Mouse (Mus musculus) lung, postnatal 0 days (tissue): ENCODE data around the gene Ttc30a1. TPM values are rescaled to one million over a fixed set of nuclear protein-coding genes. Genes with fewer than 3 reads are reported as not detected.
"Not testable (repeated sequence)": the region's sequence is repeated elsewhere in the genome, so short reads cannot be mapped to it uniquely, and the experiment has no call there.

Experiments
- ATAC-seq: fragments of 200-750 bp; cut with Nextera tagmentation; 2 replicates; pipeline ENCODE4 v1.8.0; 2017; ENCODE audit warnings: moderate library complexity
- DNase-seq: peaks from one replicate; pipeline ENCODE4 v3.0.0-alpha.2; 2016; ENCODE audit warnings: low spot score
- H3K27ac ChIP-seq: fragments of 300-500 bp; sonication (generic); 2 replicates; pipeline ENCODE4 v1.5.1; 2014; ENCODE audit warnings: antibody characterized with exemption, mild to moderate bottlenecking, low read length, mixed read lengths
- H3K27me3 ChIP-seq: fragments of 300-500 bp; sonication (generic); replicated peaks from 2 replicates; pipeline ENCODE4 v1.6.1; 2014; ENCODE audit warnings: low read length, mixed read lengths; ENCODE audit not compliant: insufficient read depth
- H3K36me3 ChIP-seq: fragments of 300-500 bp; sonication (generic); 2 replicates; pipeline ENCODE4 v1.6.1; 2014; ENCODE audit warnings: low read length, mixed read lengths; ENCODE audit not compliant: insufficient read depth
- H3K4me1 ChIP-seq: fragments of 300-500 bp; sonication (generic); 2 replicates; pipeline ENCODE4 v1.6.1; 2014; ENCODE audit warnings: antibody characterized with exemption, low read depth, low read length, mixed read lengths; ENCODE audit not compliant: insufficient read depth
- H3K4me2 ChIP-seq: fragments of 300-500 bp; sonication (generic); replicated peaks from 2 replicates; pipeline ENCODE4 v1.6.1; 2014; ENCODE audit warnings: low read depth, mild to moderate bottlenecking, low read length, moderate library complexity, mixed read lengths
- H3K4me3 ChIP-seq: fragments of 300-500 bp; sonication (generic); 2 replicates; pipeline ENCODE4 v1.5.1; 2014; ENCODE audit warnings: low read depth, low read length
- H3K9ac ChIP-seq: fragments of 300-500 bp; sonication (generic); replicated peaks from 2 replicates; pipeline ENCODE4 v1.6.1; 2014; ENCODE audit warnings: low read depth, mild to moderate bottlenecking
- H3K9me3 ChIP-seq: fragments of 300-500 bp; sonication (generic); 2 replicates; pipeline ENCODE4 v1.6.1; 2016; ENCODE audit warnings: low read length, mixed read lengths
- CTCF ChIP-seq: IDR thresholded peaks from 2 replicates; pipeline ENCODE4 v1.5.1; 2016; ENCODE audit warnings: antibody characterized with exemption, mild to moderate bottlenecking
- EP300 ChIP-seq: IDR thresholded peaks from 2 replicates; pipeline ENCODE4 v1.6.1; 2016; ENCODE audit warnings: antibody characterized with exemption, mild to moderate bottlenecking, control low read depth
- WGBS: fragments of 180-500 bp; shearing (Covaris S2); extraction: QIAGEN DNeasy Blood & Tissue Kit; methylation state at CpG from one replicate; pipeline ENCODE4 v1.1.7; 2014; 5-methylcytosine and 5-hydroxymethylcytosine counted together
- polyA plus RNA-seq: library from polyadenylated mRNA; unstranded; fragments of >200 nt; fragmentation: Nextera tagmentation; extraction: Ambion mirVana; gene quantifications from 2 replicates; pipeline ENCODE4 v1.2.1, GENCODE M21; 2015

Ttc30a1 gene
- polyA plus RNA-seq, 1 experiment from 2014 or later: 2.8 TPM

DNA sequence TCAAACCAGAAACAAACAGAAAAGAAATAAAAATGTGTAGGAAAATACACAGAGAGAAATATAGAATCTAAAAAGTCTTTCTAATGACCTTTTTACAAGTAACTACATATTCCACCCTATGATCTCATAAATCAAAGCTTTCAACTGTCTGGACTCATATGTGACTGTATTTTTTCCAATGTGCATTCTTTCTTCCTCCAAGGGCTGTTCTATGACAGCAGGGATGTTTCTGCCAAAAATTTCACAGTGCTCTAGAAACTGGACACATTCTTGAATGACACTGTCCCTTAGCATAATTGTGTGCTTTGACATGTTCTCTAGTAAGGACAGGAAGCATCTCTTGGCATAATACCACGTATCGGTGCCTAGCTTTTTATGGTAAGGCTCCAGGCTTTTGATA, 5.7 kb downstream of the Ttc30a1 start:
- H3K4me1 ChIP-seq, H3K4me2 ChIP-seq, H3K36me3 ChIP-seq, H3K9ac ChIP-seq, H3K9me3 ChIP-seq, H3K27ac ChIP-seq, H3K27me3 ChIP-seq, H3K4me3 ChIP-seq: not testable (repeated sequence)
- 55% methylated on average over 2 of the region's 2 CpGs for WGBS
- ATAC-seq: peak; percentile 74
- TF ChIP-seq EP300: peak; percentile 27; the same call in 1 of the 2 replicates
- peak; percentile 80 for DNase-seq

DNA sequence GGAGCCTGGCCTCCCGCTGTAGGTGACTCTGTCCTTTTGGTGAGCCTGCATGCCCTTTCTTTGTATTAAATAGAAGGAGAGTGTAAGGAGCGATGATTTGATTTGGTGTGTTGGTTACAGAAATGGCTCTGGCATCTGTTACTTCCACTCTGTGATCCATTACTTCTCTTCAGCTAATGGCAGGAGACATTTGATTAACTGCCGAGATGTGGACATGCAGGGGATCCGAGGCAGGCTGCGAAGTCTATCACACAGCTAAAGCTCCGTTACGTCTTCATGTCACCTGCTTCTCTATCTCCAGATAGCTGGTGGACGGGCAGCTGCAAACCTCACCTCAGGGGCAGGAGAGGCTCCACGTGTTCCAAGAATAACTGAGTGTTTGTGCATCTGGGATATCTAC, 7.6 kb downstream of the Ttc30a1 start:
- no peak for TF ChIP-seq CTCF
- no peak for TF ChIP-seq EP300
- Histone ChIP-seq H3K4me3 (no peak overlapping the region), H3K27me3 (no peaks in the 10 kb centered on the region), H3K9ac (no peak overlapping the region), H3K27ac (no peak overlapping the region), H3K4me1 (no peaks in the 10 kb centered on the region), H3K4me2 (no peak overlapping the region), H3K9me3 (no peaks in the 10 kb centered on the region), H3K36me3 (no peaks in the 10 kb centered on the region)
- WGBS: 66% methylated on average over 9 of the region's 9 CpGs
- no peak for ATAC-seq
- DNase-seq: no peak

DNA sequence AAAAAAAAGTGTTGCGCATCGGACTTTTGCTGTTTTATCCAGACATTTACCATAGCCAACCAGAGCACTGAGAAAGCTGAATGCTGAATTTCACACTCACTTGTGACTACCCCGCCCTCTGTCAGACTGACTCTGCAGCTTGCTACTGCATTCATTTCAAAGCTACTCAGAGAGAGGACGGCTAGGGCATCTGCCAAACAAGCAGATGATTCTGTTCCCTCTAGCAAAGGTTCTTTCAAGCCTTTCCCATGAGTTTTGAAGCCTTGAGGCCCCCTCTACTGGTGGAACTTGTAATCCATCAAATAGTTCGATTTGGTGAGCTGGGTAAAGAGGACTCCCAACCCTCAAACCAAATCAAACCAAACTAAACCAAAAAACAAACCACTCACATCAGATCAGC, 16.8 kb downstream of the Ttc30a1 start:
- peak; percentile 87 for DNase-seq
- Histone ChIP-seq H3K36me3 (no peaks in the 10 kb centered on the region), H3K4me3 (no peak overlapping the region), H3K4me2 (peak overlapping the region; percentile 47), H3K9me3 (no peaks in the 10 kb centered on the region), H3K9ac (no peak overlapping the region), H3K4me1 (peaks cover 8% of the 10 kb centered on the region), H3K27me3 (no peaks in the 10 kb centered on the region), H3K27ac (peak overlapping the region; percentile 47; the same call in 1 of the 2 replicates)
- no peak for TF ChIP-seq EP300
- TF ChIP-seq CTCF: peak; percentile 73
- peak; percentile 56 for ATAC-seq
- WGBS: 14% methylated on average over 5 of the region's 5 CpGs

DNA sequence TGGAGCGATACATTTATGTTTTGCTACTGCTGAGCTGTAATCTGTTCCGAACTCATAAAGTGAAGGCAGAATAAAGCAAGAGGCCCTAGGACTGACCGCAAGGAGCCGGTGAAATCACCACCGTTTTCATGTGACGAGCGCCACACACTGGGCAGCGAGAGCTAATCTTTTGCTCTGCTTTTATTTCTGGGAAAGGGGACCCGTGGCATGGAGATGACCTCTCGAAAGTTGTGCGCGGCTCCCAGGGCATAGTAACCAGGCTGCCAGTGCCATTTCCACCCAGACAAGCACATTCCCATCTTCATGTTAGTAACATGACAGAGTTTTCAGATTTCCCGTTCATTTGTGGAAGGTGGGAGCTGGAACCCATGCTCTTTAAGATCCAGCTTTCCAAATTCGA, 17.3 kb downstream of the Ttc30a1 start:
- no peak for TF ChIP-seq EP300
- peak; percentile 76 for TF ChIP-seq CTCF
- no peaks in the 10 kb centered on the region for H3K27me3 ChIP-seq
- peak overlapping the region; percentile 47; the same call in 1 of the 2 replicates for H3K27ac ChIP-seq
- no peaks in the 10 kb centered on the region for H3K9me3 ChIP-seq
- H3K9ac ChIP-seq: no peak overlapping the region
- H3K36me3 ChIP-seq: no peaks in the 10 kb centered on the region
- peak overlapping the region; percentile 8; the same call in 1 of the 2 replicates for H3K4me3 ChIP-seq
- peak overlapping the region; percentile 47 for H3K4me2 ChIP-seq
- DNase-seq (peak; percentile 85), ATAC-seq (peak; percentile 68)
- 8% methylated on average over 14 of the region's 14 CpGs for WGBS
- H3K4me1 ChIP-seq: peaks cover 8% of the 10 kb centered on the region

DNA sequence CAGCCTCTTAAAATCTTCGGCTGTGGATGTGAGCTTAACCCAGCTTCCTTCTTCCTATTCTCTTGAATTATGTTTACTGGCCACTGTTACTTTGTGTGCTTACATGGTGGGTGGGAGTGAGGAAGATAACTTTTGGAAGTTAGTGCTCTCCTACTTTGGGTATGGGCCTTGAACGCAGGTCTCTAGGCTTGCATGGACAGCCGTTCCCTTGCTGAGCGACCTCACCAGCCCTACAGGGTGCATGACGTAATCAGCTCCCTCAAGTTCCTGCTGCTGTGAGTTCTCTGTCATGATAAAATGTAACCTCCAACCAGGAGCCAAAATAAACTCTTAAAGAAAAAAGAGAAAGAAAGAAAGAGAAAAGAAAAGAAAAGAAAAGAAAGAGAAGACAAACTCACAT, 17.7 kb downstream of the Ttc30a1 start:
- H3K36me3 ChIP-seq: no peaks in the 10 kb centered on the region
- no peak overlapping the region for H3K27ac ChIP-seq
- no peak overlapping the region for H3K9ac ChIP-seq
- H3K27me3 ChIP-seq: no peaks in the 10 kb centered on the region
- ATAC-seq: no peak
- H3K4me1 ChIP-seq: peaks cover 8% of the 10 kb centered on the region
- no peak for DNase-seq
- no peak for TF ChIP-seq CTCF
- no peak for TF ChIP-seq EP300
- WGBS: 50% methylated on average over 5 of the region's 5 CpGs
- H3K9me3 ChIP-seq: no peaks in the 10 kb centered on the region
- peak overlapping the region; percentile 47 for H3K4me2 ChIP-seq
- no peak overlapping the region for H3K4me3 ChIP-seq

DNA sequence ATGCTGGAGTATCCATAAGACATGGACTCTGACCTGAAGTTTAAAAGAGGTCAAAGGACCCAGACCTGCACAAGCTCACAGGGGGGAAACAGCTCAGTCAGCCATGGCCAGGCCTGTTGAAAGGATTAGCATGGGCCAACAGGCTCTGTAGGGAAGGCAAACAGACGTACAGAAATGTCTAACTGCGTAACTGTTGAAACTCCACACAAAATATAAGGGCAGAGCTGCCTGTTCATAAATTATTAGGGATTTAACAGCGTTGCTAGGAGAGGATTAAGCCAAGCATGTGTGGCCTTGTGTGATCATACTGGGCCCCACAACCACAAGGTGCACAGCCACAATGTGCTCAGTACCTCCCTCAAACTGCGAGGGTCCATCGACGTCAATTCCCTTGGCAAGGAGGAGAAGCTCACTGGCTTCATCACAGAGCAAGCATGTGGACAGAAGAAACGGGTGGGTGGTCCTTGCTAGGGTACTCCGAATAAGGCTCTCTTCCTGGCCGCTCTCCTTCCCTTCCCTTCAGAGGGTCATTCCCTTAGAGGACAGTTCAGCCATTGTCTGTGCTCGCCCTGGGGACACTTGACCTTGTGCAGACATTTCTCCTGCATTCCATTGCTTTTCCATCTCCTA, 18.4 kb downstream of the Ttc30a1 start:
- ATAC-seq (no peak), DNase-seq (no peak)
- Histone ChIP-seq H3K9ac (no peak overlapping the region), H3K27me3 (no peaks in the 10 kb centered on the region), H3K9me3 (no peaks in the 10 kb centered on the region), H3K27ac (no peak overlapping the region), H3K4me1 (peaks cover 8% of the 10 kb centered on the region), H3K4me3 (no peak overlapping the region), H3K36me3 (no peaks in the 10 kb centered on the region), H3K4me2 (no peak overlapping the region)
- WGBS: 72% methylated on average over 10 of the region's 10 CpGs
- no peak for TF ChIP-seq CTCF
